Mouse (Mus musculus) cerebellum, postnatal 36 days (tissue): Measurements from ENCODE around the gene Cfap44.

Experiments used
- DNase-seq, 2 experiments: peaks; one replicate each; pipeline ENCODE4 v3.0.0; 2021 to 2022; ENCODE audit warnings: mixed read lengths in 2 of 2

Cfap44 gene

DNA sequence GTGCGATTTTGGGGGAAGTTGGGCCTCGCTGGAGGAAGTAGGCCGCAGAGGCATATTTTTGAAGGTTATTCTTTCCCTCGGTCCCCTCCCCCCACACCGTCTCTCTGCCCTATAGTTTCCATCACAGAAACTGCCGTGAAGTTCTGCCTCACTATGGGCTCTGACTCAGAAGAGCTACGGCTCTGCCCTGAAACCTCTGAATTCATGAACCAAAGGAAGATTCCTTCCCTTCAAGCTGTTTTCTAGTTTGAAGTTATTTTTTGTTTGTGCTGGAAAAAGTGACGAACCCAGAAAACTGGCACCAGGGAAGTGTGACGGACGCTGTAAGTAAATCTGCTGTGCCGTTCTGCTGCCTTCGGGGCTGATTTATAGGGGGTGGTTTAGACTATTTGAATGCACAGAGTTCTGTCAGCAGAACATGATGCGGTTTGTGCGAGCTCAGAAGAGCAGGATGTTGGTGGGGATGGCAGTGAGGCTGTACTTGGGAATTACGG, 102.4 kb downstream of the Cfap44 start:
- no peak for DNase-seq

DNA sequence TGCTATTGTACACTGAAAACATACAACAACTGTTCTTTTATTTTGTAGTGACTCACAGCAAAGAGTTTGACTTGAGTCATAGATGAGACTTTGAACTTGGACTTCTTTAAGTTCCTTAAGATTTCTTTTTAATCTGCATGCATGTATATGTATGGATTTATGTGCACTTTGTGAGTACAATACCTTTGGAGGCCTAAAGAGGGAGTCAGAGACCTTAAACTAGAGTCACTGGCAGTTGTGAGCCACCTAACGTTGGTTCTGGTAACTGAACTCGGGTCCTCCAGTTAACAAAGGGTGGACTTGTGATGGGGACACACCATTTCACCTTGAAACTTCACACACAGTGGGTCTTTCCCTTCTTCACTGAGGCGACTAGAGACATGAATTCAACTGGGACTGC, 103.9 kb downstream of the Cfap44 start:
- no peak for DNase-seq

DNA sequence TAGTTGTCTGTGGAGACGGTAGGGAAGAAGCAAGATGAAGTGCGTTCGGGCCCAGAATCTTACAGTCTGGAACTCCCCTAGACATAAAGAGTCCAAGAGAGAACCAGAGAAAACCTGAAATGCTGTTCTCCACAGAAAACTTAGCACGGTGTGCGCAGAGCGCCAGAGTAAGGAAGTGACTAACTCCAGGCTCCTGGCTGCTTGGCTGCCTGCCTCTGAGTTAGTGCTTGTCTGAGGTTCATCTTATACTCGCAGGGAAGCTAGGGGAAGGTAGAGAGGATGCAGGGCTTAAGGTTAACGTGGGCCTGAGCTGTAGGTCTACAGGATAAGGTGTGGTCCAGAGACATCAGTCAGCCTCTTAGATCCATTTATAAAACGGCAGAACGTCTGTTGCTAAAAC, 107.2 kb downstream of the Cfap44 start:
- DNase-seq = peak in 1 of 2 experiments; percentile 34

DNA sequence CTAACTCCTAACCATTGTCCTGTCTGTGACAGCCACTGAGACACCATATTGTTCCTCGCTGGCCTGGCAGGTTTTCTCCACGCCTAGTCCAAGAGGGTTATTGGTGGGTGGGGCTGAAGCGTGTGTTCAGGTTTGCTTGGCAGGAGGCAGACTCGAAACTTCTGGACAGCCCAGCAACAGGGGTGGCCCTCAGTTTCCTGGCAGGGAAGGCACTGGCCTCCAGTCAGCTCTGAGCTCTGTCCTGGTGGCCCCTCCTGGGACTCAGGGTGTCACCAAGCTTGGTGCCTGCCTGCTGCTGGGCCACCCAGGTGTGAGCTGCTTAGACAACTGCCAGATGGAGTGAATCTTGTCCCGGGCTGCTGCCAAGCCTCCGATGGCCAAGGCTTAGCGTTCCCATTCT, 107.7 kb downstream of the Cfap44 start:
- peak; percentile 42 to 45 for DNase-seq

DNA sequence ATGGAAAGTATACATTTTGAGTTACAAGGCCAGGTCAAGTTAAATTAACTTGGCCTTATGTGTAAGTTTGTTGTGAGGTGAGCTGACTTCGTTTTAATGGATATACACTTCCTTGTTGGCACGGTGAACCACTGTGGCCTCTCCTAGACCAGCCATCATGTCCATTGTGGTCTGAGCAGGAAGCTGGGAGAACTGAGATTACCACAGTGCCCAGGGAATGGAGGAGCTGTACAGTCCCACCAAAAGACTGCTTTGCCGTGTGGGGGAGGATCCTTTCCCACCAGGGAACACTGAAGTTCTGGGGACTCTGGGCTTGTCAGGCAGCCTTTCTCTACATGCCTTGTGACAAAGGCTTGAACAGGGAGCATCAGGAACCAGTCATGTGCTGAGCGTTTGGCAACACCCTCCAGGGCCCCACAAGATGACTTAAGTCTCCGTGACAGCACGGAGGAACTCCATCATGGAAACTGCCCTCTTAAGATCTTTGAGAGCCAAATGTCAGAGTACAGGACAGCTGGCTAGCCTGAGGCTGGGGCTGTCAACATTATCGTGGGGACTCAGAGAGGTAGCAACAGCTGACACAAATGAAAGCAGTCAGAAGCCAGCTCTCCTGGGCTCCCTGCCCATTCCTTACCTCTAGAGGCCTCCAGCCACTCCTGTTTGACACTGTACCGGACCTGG, 108.4 kb downstream of the Cfap44 start:
- peak; percentile 65 to 69 for DNase-seq

DNA sequence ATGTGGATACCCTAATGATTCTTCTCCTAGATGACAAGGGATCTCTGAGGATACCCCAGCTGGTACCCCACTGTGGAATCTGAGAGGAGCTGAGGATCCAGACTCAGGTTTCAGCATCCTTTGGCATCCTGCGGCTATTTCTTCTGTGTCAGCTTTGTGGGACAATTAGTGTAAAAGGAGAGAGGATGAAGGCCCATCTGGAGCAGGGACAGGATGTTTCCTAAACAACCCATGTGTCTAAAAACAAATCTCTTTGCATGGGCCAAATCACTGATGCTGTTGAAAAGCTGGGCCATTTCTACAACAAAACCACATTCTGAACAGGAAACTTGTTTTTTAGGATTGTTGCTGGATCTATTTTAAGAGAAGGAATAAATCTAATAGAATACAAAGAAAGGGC, 110.6 kb downstream of the Cfap44 start:
- no peak for DNase-seq

DNA sequence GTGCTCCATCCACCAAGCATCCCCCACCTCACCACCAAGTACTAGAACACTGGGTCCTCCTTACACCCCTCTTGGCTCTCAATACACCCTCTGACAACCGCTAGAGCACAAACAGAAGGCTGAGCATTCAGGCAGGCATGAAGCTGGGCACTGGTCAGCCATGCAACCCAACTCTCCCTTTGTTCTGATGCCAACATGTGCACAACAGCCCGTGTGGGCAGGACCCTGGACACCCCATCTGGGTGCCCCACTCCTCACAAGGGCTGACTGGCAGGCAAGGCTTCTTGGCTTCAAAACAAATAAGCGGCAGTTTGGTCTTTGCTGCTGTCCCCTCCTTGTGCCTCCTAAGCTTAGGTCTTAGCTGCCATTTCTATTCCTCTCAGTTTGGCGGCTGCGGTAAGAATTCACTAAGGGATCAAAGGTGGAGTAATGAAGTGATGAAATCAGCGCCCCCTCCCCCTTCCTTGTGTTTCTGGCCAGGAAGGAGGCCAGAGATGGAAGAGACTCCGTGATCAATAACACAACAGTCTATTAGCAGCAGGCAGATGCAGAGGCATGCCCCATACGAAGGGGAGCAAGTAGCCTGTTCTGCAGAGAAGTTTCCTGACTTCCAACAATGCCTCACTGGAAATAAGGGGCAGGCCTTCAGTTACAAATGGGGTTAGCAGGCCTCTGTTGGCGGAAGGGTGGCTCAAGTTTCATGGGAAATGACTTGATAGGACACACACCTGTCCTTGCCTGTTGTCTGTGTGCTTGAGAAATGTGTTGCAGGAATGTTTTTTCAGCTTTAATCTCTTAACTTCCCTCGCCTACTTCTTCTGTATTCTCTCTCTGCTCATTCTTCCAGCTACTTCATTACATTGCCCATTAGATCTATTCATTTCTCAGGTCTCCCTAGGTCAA, 112.7 kb downstream of the Cfap44 start:
- DNase-seq = no peak

DNA sequence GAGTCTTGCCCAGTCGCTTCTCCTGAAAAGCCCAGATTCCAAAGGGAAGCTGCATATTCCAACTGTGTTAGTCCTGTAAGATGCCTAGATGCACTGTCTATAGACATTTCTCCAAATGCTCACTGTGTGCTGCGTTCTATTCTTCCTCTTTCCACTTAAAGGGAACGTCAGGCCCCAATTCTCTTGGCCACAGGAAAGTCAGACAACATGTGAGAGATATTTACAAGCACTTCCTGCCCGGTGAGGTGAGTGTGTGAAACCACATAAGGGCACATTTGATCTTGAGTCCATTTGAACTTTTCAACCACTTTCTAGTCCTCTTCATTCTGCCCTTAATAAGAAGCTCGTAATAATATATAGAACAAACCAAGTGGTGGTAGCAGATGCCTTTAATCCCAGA, 113.4 kb downstream of the Cfap44 start:
- DNase-seq = no peak

DNA sequence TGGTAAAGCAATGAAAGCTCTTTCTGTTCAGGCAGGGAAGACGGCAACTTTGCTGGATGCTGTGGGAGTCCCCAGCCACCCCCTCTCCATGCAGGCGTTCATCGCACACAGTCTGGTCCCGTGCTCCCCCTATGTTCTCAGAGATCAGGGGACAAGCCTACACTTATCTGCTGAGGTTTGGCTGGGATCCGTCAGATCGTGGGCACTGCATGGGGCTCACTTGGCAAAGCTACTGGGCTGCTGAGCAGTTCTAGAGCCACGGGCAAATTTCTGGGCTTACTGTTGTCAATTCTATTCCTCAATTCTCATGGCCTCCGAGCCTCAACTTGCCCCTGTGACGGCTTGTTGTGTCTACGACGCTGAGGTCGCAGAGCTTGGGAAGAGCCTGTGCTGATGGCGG, 114.2 kb downstream of the Cfap44 start:
- peak in 1 of 2 experiments; percentile 55 for DNase-seq

DNA sequence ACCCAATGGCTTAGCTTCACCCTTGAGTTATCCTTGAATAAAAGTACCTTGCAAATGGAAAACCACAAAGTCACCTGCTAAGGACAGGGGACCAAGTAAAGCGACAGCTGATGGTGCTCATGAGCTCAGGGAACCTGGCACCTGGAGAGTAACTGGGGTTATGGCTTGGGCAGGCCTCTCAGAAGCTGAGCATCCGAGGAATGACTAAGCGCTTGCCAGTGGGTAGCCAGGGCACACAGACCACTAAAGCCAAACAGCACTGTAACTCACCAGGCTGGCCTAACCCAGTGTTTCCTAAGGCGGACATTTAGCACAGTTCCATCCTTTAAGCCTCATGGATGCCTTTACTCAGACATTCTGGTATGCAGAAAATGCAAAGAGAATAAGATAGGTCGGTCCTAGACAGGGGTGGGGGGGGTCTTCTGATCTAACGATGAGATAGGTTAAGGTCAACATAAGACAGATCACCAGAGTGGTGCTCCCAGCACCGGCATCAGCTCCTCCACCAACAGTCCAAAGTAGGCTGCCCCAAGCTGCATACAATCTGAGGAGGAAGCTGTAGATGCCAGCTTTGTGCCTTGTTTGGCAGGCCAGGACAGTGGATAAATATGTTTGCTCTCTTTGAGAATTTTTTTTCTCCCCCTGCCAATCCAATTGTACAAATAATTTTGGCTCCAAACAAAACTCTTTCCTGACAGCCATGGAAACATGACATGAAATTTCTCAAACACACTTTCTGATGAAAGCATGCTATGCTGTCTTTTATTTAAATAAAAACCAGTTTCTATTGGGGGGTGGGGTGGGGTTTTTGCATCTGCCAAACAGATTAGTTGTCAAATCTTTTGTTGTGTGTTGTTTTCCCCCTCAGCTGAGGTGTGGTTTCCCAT, 115.1 kb downstream of the Cfap44 start:
- peak; percentile 56 to 58 for DNase-seq

DNA sequence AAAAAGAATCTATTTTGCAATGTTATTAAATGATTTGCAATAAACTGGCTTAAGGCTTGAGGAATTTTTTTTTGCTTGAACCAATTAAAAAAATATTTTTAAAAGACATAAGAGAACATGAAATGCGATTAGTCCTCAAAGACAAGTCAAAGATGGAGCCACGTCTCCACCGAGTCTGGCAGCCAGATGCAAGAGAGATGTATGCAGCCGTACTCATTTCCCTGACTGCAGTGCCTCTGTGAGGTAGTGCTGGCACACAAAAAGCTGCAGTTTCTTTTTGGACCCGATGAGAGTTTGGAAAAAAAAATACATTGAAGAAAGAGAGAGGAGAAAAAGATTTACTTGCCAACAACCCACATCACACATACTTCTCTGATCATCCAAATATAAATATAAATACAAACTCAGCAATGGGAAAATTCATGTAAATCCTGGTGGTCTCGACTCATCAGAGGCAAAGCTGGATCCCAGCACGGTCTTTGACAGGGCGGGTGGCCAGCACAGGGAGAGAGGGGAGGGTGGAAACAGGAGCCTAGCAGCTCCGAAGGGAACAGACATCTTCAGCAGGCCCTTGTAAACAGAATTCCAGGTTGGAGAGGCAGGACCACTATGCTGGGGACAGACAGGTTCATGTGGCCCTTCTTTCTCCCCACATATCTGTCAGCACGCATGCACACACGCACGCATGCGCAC, 116.1 kb downstream of the Cfap44 start:
- no peak for DNase-seq

DNA sequence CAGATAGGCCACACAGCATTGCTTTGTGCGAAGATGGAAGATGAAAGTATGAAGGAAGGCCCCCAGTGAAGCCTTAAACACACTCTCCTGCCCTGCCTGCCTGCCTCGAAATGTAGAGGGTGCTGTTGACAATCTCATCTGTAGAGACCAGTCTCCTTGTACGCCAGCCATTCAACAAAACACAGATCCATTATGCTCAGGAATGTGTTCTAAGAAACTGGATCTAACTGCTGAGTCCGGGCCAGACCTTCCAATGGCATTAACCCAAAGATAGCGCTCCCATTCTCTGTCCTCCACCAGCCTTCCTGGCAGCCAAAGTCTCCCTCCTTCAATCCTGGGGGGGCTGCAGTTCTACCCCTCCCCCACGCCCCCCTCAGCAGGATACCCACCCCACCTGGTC, 121.9 kb downstream of the Cfap44 start:
- DNase-seq = no peak

DNA sequence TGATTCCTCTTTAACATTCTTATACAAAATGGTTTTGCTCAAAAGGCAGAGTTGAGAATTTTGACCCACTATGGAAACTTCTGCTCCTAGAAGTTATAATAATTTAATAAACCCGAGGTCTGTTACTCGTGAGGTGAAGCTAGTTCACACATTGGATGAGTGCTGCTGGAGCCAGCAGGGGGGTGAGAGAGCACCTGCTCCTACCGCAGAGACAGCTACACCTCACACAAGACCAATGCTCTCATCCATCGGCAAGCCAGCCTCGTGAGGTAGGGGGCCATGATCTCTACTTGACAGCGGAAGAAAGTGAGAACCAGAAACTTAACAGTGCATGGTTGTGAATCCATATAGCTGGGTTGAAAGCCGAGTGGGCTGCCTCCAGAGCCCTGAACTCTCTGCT, 129.0 kb downstream of the Cfap44 start:
- DNase-seq = peak; percentile 66 to 72

DNA sequence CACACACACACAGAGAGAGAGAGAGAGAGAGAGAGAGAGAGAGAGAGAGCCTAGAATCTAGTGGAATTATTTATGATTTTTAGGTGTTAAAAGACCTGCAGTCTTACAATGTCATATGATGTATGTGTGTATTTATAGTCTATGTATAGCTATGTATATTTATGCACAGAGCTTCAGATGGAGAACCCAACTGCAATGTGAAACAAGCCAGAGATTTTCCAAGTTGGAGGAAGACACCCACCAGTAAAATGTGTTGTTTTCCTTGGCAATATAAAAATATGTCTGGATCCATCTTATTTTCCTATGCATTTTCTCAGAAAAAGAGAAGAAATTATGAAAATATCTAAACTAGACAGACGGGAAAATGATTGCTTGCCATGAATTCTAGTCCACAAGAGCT, 131.4 kb downstream of the Cfap44 start:
- DNase-seq = no peak

DNA sequence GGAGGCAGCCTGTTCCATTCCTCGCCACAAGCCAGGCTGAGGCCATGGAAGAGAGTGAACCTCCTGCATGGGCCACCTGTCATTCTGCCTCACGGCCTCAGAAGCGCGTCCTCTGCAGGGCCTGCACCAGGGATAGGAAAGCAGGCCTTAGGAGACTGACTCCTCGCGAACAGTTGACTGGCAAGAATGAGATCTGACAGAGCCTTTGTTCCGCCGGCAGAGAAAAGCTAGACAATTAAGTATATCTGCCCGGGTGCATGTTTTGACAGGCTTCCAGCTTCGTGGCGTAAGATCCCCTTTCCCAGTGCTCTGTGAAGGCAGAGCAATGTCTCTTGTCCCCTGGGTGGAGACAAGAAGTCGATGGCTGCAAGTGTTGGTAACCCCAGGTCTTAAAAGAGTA, 132.1 kb downstream of the Cfap44 start:
- DNase-seq = peak; percentile 64 to 67

DNA sequence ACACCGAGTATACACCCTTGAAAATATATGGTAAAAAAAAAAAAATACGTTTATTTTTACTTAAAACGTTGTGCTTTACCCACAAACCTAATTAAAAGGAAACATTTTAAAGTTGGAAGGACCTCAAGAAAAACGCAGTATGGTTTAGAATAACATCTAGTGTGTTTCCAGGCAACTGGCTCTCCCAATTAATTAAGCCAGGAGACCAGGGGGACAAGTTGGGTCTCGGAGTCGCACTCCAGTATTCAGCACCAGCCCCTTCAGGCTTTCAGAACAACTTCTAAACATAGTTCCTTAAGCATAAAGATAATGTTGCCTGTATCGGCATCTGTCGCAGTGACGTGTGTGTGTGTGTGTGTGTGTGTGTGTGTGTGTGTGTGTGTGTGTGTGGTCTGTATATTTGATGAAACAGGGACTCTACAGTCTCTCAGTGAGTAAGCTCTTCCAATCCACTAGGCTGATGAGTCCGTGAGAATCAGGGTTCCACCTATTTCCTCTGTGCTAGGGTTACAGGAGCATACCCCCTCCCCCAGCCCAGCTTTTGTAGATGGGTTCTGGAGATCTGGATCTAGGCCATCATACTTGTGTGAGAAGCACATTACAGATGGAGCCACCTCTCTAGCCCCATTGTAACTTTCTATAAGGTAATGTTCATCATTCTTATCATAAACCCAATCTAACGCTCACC, 132.8 kb downstream of the Cfap44 start:
- no peak for DNase-seq

DNA sequence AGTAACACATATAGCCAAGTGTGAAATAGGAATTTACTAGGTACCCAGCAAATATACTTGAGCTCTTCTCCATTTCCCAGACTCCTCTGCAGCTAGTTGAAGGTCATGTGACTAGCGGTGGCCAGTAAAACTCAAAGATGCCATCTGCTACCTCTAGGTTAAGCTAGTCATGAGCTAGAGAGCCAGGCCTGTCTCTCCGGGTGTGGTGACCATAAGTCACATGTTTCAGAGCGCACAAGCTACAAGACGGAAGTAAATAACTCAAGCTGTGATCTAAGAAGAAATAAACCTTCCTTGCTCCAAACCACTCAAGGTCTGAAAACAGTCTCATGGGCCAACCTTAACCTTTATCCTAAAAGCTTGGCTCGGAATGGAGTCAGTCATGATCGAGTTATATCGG, 134.4 kb downstream of the Cfap44 start:
- DNase-seq = no peak

DNA sequence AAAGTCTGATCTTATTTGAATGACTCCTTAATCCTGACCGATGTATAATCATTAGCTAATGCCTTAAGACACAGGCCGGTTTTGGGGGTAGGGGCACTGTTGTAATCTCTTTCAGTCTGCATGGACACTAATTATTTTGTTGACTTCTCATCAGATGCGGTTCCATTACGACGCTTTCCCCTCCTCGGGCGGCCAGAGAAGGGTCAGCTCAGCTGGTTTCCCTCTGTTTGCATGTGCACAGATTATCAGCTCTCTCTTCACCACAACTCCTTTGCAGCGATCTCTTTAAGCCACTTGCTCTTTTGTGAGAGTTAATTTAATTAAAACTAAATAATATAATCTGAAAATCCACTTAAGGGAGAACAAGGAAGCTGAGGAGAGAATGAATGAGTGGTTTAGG, 135.1 kb downstream of the Cfap44 start:
- no peak for DNase-seq

DNA sequence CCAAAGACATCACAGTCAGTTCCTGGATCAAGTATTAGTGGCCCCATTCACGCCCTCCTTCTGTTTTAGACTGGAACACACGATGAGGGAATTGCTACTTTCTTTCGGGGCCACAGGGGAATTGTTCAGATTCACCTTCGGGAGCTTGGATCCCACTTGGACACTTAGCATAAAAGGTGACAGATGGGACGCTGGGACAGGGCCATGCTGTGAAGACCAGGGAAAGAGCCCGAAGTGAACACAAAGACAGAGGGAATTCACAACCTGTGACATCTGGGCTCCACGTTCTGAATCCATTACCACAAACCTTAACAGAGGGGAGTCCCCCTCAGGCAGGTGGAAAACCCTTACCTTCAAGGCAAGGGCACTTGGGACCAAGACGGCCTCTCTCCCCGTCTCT, 135.6 kb downstream of the Cfap44 start:
- DNase-seq = no peak

DNA sequence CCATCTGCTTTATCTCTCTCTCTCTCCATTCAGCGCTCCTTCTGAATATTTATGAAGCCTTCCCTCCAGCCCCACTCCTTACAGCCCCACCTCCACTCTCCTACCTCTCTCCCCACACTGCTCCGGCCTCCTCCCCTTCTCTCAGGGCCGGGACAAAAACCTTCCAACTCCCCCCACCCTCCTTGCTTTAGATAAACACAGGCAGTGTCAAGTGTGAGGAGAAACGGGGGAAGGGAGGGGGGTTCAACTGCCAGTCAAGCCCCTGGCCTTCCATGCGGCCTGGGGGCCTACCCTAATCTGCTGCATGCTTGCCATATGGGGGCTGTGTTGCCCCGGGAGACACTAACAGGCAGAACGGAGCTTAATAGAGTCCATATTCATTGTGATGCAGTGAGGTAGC, 136.2 kb downstream of the Cfap44 start:
- no peak for DNase-seq

DNA sequence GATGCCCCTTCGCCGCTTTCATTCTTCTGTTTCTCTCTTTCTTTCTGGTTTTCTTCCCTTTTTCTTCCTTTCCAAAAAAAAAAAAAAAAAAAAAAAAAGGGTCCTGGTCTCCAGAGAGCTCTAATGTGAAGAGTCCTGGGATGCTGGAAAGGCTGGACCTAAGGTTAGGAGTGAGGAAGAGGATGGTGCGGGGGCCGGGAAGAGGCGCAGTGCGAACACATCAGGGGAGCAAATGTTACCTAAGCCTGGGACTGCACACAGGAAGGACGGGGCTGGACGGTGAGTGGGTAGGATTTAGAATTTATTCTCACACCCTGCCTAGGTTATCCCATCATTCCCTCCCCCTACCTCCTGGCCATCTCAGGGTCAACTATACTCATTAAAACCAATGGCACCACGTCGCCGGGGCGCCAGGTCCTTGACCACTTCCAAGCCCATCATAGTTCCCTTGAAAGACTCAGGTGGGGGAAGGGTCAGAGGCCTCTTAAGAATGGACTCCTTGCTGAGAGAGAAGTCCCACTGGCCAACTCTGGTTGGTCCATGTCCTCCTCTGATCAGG, 136.7 kb downstream of the Cfap44 start:
- no peak for DNase-seq
